Mouse (Mus musculus): ENCODE measurements around the gene Hoxa4. TPM values are rescaled to one million over a fixed set of nuclear protein-coding genes. Genes with fewer than 3 reads are reported as not detected.

Gene Hoxa4
- total and polyA plus RNA-seq, 3 experiments, result not detected

- DNase-seq (ENCODE audit: low spot score) (no peak), ATAC-seq (ENCODE audit: extremely low read depth, insufficient number of reproducible peaks, low FRiP score, poor library complexity, severe bottlenecking) (no peak)
- Histone ChIP-seq H3K4me1 (ENCODE audit: insufficient read depth, low read depth, low read length) (no peaks in the 10 kb centered on the region), H3K27me3 (ENCODE audit: insufficient read depth, low read length) (peaks cover 62% of the 10 kb centered on the region), H3K36me3 (replicated peaks) (no peaks in the 10 kb centered on the region), H3K4me3 (ENCODE audit: low read depth, low read length) (no peak overlapping the region), H3K9me3 (replicated peaks) (no peaks in the 10 kb centered on the region)
- TF ChIP-seq CTCF (IDR thresholded peaks at IDR 0.05; ENCODE audit: low read depth, low read length), result no peak
- no peak for TF ChIP-seq GATA2 (IDR thresholded peaks at IDR 0.05; ENCODE audit: borderline replicate concordance, low read depth, low read length)
- no peak for TF ChIP-seq POLR2AphosphoS5 (IDR thresholded peaks at IDR 0.05; ENCODE audit: insufficient replicate concordance, low read depth, low read length)
- TF ChIP-seq TAL1 (conservative IDR thresholded peaks at IDR 0.05; ENCODE audit: low read depth, low read length), result no peak
- no peak for TF ChIP-seq GATA1 (IDR thresholded peaks at IDR 0.05; ENCODE audit: borderline replicate concordance, low read length)
Measured at GRCm38 (mm10) chr6:52170166-52170897, 21.2 kb downstream of the Hoxa4 start.

GRCm38 (mm10) chr6:52169499-52170165 lies 21.9 kb downstream of the Hoxa4 start:
- no peaks in the 10 kb centered on the region for H3K36me3 ChIP-seq (replicated peaks)
- no peaks in the 10 kb centered on the region for H3K9me3 ChIP-seq (replicated peaks)
- TF ChIP-seq CTCF (IDR thresholded peaks at IDR 0.05; ENCODE audit: low read depth, low read length) (no peak), TAL1 (conservative IDR thresholded peaks at IDR 0.05; ENCODE audit: low read depth, low read length) (no peak), GATA2 (IDR thresholded peaks at IDR 0.05; ENCODE audit: borderline replicate concordance, low read depth, low read length) (no peak), GATA1 (IDR thresholded peaks at IDR 0.05; ENCODE audit: borderline replicate concordance, low read length) (no peak), POLR2AphosphoS5 (IDR thresholded peaks at IDR 0.05; ENCODE audit: insufficient replicate concordance, low read depth, low read length) (no peak)
- ATAC-seq (ENCODE audit: extremely low read depth, insufficient number of reproducible peaks, low FRiP score, poor library complexity, severe bottlenecking), result no peak
- peaks cover 63% of the 10 kb centered on the region for H3K27me3 ChIP-seq (ENCODE audit: insufficient read depth, low read length)
- no peak overlapping the region for H3K4me3 ChIP-seq (ENCODE audit: low read depth, low read length)
- H3K4me1 ChIP-seq (ENCODE audit: insufficient read depth, low read depth, low read length), result no peaks in the 10 kb centered on the region
- DNase-seq (ENCODE audit: low spot score), result no peak

GRCm38 (mm10) chr6:52168191-52169055 lies 23.1 kb downstream of the Hoxa4 start:
- Histone ChIP-seq H3K36me3 (replicated peaks) (no peaks in the 10 kb centered on the region), H3K4me1 (ENCODE audit: insufficient read depth, low read depth, low read length) (no peaks in the 10 kb centered on the region), H3K27me3 (ENCODE audit: insufficient read depth, low read length) (peaks cover 74% of the 10 kb centered on the region), H3K9me3 (replicated peaks) (no peaks in the 10 kb centered on the region), H3K4me3 (ENCODE audit: low read depth, low read length) (no peak overlapping the region)
- DNase-seq (ENCODE audit: low spot score), result no peak
- TF ChIP-seq GATA2 (IDR thresholded peaks at IDR 0.05; ENCODE audit: borderline replicate concordance, low read depth, low read length) (no peak), TAL1 (conservative IDR thresholded peaks at IDR 0.05; ENCODE audit: low read depth, low read length) (no peak), CTCF (IDR thresholded peaks at IDR 0.05; ENCODE audit: low read depth, low read length) (no peak), POLR2AphosphoS5 (IDR thresholded peaks at IDR 0.05; ENCODE audit: insufficient replicate concordance, low read depth, low read length) (no peak), GATA1 (IDR thresholded peaks at IDR 0.05; ENCODE audit: borderline replicate concordance, low read length) (no peak)
- no peak for ATAC-seq (ENCODE audit: extremely low read depth, insufficient number of reproducible peaks, low FRiP score, poor library complexity, severe bottlenecking)

GRCm38 (mm10) chr6:52167736-52168161 lies 23.8 kb downstream of the Hoxa4 start:
- H3K27me3 ChIP-seq (ENCODE audit: insufficient read depth, low read length), result peaks cover 81% of the 10 kb centered on the region
- no peaks in the 10 kb centered on the region for H3K4me1 ChIP-seq (ENCODE audit: insufficient read depth, low read depth, low read length)
- H3K4me3 ChIP-seq (ENCODE audit: low read depth, low read length), result no peak overlapping the region
- no peak for TF ChIP-seq CTCF (IDR thresholded peaks at IDR 0.05; ENCODE audit: low read depth, low read length)
- no peak for TF ChIP-seq GATA1 (IDR thresholded peaks at IDR 0.05; ENCODE audit: borderline replicate concordance, low read length)
- TF ChIP-seq POLR2AphosphoS5 (IDR thresholded peaks at IDR 0.05; ENCODE audit: insufficient replicate concordance, low read depth, low read length), result no peak
- no peaks in the 10 kb centered on the region for H3K9me3 ChIP-seq (replicated peaks)
- no peaks in the 10 kb centered on the region for H3K36me3 ChIP-seq (replicated peaks)
- DNase-seq (ENCODE audit: low spot score) (no peak), ATAC-seq (ENCODE audit: extremely low read depth, insufficient number of reproducible peaks, low FRiP score, poor library complexity, severe bottlenecking) (no peak)

- Histone ChIP-seq H3K36me3 (replicated peaks) (no peaks in the 10 kb centered on the region), H3K9me3 (replicated peaks) (no peaks in the 10 kb centered on the region), H3K4me3 (ENCODE audit: low read depth, low read length) (no peak overlapping the region), H3K27me3 (ENCODE audit: insufficient read depth, low read length) (peaks cover 77% of the 10 kb centered on the region), H3K4me1 (ENCODE audit: insufficient read depth, low read depth, low read length) (no peaks in the 10 kb centered on the region)
- TF ChIP-seq GATA1 (IDR thresholded peaks at IDR 0.05; ENCODE audit: borderline replicate concordance, low read length) (no peak), TAL1 (conservative IDR thresholded peaks at IDR 0.05; ENCODE audit: low read depth, low read length) (no peak), CTCF (IDR thresholded peaks at IDR 0.05; ENCODE audit: low read depth, low read length) (no peak), GATA2 (IDR thresholded peaks at IDR 0.05; ENCODE audit: borderline replicate concordance, low read depth, low read length) (no peak), POLR2AphosphoS5 (IDR thresholded peaks at IDR 0.05; ENCODE audit: insufficient replicate concordance, low read depth, low read length) (no peak)
- DNase-seq (ENCODE audit: low spot score) (no peak), ATAC-seq (ENCODE audit: extremely low read depth, insufficient number of reproducible peaks, low FRiP score, poor library complexity, severe bottlenecking) (no peak)
Measured at GRCm38 (mm10) chr6:52167176-52167575, 24.4 kb downstream of the Hoxa4 start.

Measured in G1E (cell line).